Mouse (Mus musculus): ENCODE measurements around the gene Chd3.

- no peak for TF ChIP-seq CTCF (IDR thresholded peaks at IDR 0.05; ENCODE audit: low read depth)
- TF ChIP-seq EP300 (IDR thresholded peaks at IDR 0.05; ENCODE audit: low read depth) = no peak
Observed at GRCm38 (mm10) chr11:69398059-69398458, 28.9 kb upstream of the Chd3 start, which contains the start of gene Tmem88.
